Mouse (Mus musculus): ENCODE measurements at regions not wholly inside any gene's neighbourhood (a gene's known extent, or its start where the extent isn't known, plus 50 kb on each side); places are given as distances from the start of the nearest gene placed in this dataset.
"Not testable (repeated sequence)": the region's sequence is repeated elsewhere in the genome, so short reads cannot be mapped to it uniquely, and the experiment has no call there.

GRCm38 (mm10) chr9:11328900-11329299, 424.3 kb upstream of the Cntn5 start:
- Histone ChIP-seq H3K4me1 (no peaks in the 10 kb centered on the region), H3K27ac (no peak overlapping the region), H3K4me3 (replicated peaks) (no peak overlapping the region), H3K4me2 (no peak overlapping the region), H3K9me3 (no peaks in the 10 kb centered on the region), H3K9ac (no peak overlapping the region), H3K36me3 (no peaks in the 10 kb centered on the region), H3K27me3 (replicated peaks) (no peaks in the 10 kb centered on the region)
- ATAC-seq (ENCODE audit: insufficient read depth, low FRiP score, low read depth): no peak
- 84% methylated on average over 4 of the region's 4 CpGs for WGBS

- no peak overlapping the region for H3K4me3 ChIP-seq (replicated peaks)
- no peaks in the 10 kb centered on the region for H3K4me1 ChIP-seq
- H3K27me3 ChIP-seq (replicated peaks): no peaks in the 10 kb centered on the region
- H3K4me2 ChIP-seq: no peak overlapping the region
- H3K36me3 ChIP-seq: no peaks in the 10 kb centered on the region
- no peak overlapping the region for H3K27ac ChIP-seq
- H3K9me3 ChIP-seq: no peaks in the 10 kb centered on the region
- 81% methylated on average over 1 of the region's 1 CpGs for WGBS
- no peak overlapping the region for H3K9ac ChIP-seq
- no peak for ATAC-seq (ENCODE audit: insufficient read depth, low FRiP score, low read depth)
Measured at GRCm38 (mm10) chr9:11317221-11317620, 412.6 kb upstream of the Cntn5 start.

DNA sequence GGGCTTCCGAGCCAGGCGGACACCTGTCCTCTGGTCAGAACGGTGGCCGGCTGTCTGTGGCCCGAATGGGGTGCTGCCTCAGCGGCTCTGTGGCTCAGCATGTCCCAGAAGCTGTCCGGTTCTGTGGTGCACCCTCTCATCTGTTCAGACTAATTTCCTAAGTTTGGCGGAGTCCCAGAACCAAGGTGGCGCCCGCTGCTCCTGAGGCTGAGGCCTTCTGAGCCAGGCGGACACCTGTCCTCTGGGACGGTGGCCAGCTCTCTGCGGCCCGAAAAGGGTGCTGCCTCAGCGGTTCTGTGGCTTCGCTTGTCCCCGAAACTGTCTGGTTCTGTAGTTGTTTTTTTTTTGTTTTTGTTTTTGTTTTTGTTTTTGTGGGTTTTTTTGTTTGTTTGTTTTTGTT, 392.5 kb upstream of the Cntn5 start:
- not testable (repeated sequence) for ATAC-seq (ENCODE audit: insufficient read depth, low FRiP score, low read depth); H3K4me3 ChIP-seq (replicated peaks); H3K27ac ChIP-seq; H3K9ac ChIP-seq; H3K4me2 ChIP-seq; H3K4me1 ChIP-seq; H3K9me3 ChIP-seq; H3K27me3 ChIP-seq (replicated peaks); H3K36me3 ChIP-seq
- WGBS: 93% methylated on average over 17 of the region's 17 CpGs

DNA sequence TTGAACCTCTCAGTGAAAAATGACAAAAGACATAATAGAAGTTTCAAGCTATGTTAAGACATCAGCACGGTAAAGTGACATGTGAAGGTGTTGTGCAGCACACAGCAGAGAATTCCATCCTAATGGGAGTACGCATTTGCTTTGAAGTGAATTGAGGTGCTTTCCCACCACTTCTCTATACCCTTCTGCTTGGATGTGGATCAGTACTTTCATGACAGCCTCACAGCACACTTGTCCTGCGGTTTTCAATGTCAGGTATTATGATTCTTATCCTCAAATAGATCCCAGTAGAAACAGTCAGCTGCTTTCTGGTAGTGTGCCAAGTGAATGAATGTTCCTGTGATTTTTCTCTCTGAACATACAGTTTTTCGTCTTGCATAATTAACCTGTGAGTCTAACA, 380.6 kb upstream of the Cntn5 start:
- no peak for ATAC-seq (ENCODE audit: insufficient read depth, low FRiP score, low read depth)
- no peak overlapping the region for H3K9ac ChIP-seq
- WGBS: 75% methylated on average over 4 of the region's 4 CpGs
- no peaks in the 10 kb centered on the region for H3K27me3 ChIP-seq (replicated peaks)
- H3K4me3 ChIP-seq (replicated peaks): no peak overlapping the region
- H3K4me2 ChIP-seq: no peak overlapping the region
- H3K9me3 ChIP-seq: no peaks in the 10 kb centered on the region
- H3K4me1 ChIP-seq: no peaks in the 10 kb centered on the region
- H3K36me3 ChIP-seq: no peaks in the 10 kb centered on the region
- no peak overlapping the region for H3K27ac ChIP-seq

DNA sequence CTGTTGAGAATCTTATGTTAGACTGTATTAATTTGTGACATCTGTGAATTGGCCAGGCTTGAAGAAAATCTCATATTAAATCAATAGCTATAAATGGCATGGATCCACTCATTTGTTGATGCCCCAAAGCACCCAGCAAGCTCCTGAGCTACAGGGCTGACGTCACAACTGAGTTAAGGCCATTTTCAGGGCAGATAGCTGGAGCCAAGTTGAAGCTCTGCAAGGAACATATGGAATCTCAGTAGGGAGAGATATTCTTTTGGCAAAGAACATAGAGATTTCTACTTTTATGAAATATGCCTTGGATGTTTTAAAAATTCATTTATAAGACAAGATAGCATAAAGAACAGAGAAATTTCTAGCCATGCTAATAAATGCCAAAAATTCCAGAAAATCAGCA, 380.0 kb upstream of the Cntn5 start:
- Histone ChIP-seq H3K4me2 (no peak overlapping the region), H3K36me3 (no peaks in the 10 kb centered on the region), H3K4me3 (replicated peaks) (no peak overlapping the region), H3K4me1 (no peaks in the 10 kb centered on the region), H3K9ac (no peak overlapping the region), H3K27me3 (replicated peaks) (no peaks in the 10 kb centered on the region), H3K9me3 (no peaks in the 10 kb centered on the region), H3K27ac (no peak overlapping the region)
- no peak for ATAC-seq (ENCODE audit: insufficient read depth, low FRiP score, low read depth)
- WGBS: 73% methylated on average over 1 of the region's 1 CpGs

GRCm38 (mm10) chr9:11279409-11280127, 375.0 kb upstream of the Cntn5 start:
- H3K4me1 ChIP-seq: no peaks in the 10 kb centered on the region
- no peaks in the 10 kb centered on the region for H3K27me3 ChIP-seq (replicated peaks)
- H3K4me3 ChIP-seq (replicated peaks): no peak overlapping the region
- H3K36me3 ChIP-seq: no peaks in the 10 kb centered on the region
- 84% methylated on average over 5 of the region's 5 CpGs for WGBS
- H3K27ac ChIP-seq: no peak overlapping the region
- H3K4me2 ChIP-seq: no peak overlapping the region
- H3K9ac ChIP-seq: no peak overlapping the region
- no peak for ATAC-seq (ENCODE audit: insufficient read depth, low FRiP score, low read depth)
- no peaks in the 10 kb centered on the region for H3K9me3 ChIP-seq

- 88% methylated on average over 22 of the region's 22 CpGs for WGBS
- no peaks in the 10 kb centered on the region for H3K4me1 ChIP-seq
- no peak for ATAC-seq (ENCODE audit: insufficient read depth, low FRiP score, low read depth)
Measured at GRCm38 (mm10) chr9:11277810-11278209, 373.2 kb upstream of the Cntn5 start.

DNA sequence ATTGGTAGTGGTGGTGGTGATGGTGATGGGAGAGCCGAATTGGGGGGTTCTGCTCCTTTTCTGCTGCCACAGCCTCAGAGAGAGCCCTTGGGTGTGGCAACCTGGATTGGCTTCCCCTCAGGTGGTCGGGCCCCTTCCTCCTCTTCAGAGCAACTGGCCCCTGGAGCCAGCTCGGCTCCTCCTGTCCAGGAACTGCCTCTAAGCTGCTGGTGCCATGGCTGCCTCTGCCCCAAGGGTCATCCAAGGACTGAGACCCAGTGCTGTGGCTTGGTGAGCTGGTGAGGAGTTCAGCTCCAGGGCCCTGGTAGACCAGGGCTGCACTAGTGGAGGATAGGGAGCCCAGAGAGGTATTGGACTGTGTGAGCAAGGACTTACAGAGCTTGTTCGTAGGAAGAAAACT, 372.4 kb upstream of the Cntn5 start:
- no peak overlapping the region for H3K4me2 ChIP-seq
- no peak for ATAC-seq (ENCODE audit: insufficient read depth, low FRiP score, low read depth)
- H3K27ac ChIP-seq: no peak overlapping the region
- H3K27me3 ChIP-seq (replicated peaks): no peaks in the 10 kb centered on the region
- 75% methylated on average over 4 of the region's 4 CpGs for WGBS
- H3K9me3 ChIP-seq: no peaks in the 10 kb centered on the region
- H3K36me3 ChIP-seq: no peaks in the 10 kb centered on the region
- no peak overlapping the region for H3K4me3 ChIP-seq (replicated peaks)
- H3K4me1 ChIP-seq: no peaks in the 10 kb centered on the region
- no peak overlapping the region for H3K9ac ChIP-seq

More at GRCm38 (mm10) chr9:11277810-11278209, 373.2 kb upstream of the Cntn5 start:
- Histone ChIP-seq H3K27me3 (replicated peaks) (no peaks in the 10 kb centered on the region), H3K36me3 (no peaks in the 10 kb centered on the region), H3K4me3 (replicated peaks) (no peak overlapping the region), H3K9me3 (no peaks in the 10 kb centered on the region), H3K4me2 (no peak overlapping the region), H3K27ac (no peak overlapping the region), H3K9ac (no peak overlapping the region)

DNA sequence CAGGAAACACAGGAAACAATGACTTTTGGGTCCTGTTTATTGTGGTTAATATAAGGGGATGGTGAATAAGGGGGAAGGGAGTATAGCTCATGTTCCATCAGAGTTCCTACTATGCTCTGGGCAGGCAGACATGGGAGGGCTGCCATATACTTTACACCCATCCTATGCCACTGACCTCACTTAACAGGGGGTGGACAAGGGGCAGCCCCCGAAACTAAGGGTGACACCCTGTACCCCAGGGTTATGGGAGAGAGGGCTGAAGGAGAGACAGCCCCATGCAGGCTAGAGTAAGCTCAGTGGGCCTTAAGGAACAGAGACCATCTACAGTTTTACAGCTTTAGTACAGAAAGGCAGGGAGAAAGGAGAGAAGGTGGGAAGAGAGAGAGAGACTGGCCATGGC, 352.3 kb upstream of the Cntn5 start:
- Histone ChIP-seq H3K4me1 (no peaks in the 10 kb centered on the region), H3K4me2 (no peak overlapping the region), H3K27ac (no peak overlapping the region), H3K4me3 (replicated peaks) (no peak overlapping the region), H3K9ac (no peak overlapping the region), H3K36me3 (no peaks in the 10 kb centered on the region), H3K27me3 (replicated peaks) (no peaks in the 10 kb centered on the region), H3K9me3 (no peaks in the 10 kb centered on the region)
- ATAC-seq (ENCODE audit: insufficient read depth, low FRiP score, low read depth): no peak
- WGBS: 81% methylated on average over 1 of the region's 1 CpGs

GRCm38 (mm10) chr9:11206829-11207228, 302.3 kb upstream of the Cntn5 start:
- 72% methylated on average over 6 of the region's 6 CpGs for WGBS
- no peaks in the 10 kb centered on the region for H3K27me3 ChIP-seq (replicated peaks)
- ATAC-seq (ENCODE audit: insufficient read depth, low FRiP score, low read depth): no peak
- H3K9ac ChIP-seq: no peak overlapping the region
- H3K4me3 ChIP-seq (replicated peaks): no peak overlapping the region
- H3K4me1 ChIP-seq: no peaks in the 10 kb centered on the region
- H3K4me2 ChIP-seq: no peak overlapping the region
- H3K9me3 ChIP-seq: no peaks in the 10 kb centered on the region
- no peaks in the 10 kb centered on the region for H3K36me3 ChIP-seq
- H3K27ac ChIP-seq: no peak overlapping the region

DNA sequence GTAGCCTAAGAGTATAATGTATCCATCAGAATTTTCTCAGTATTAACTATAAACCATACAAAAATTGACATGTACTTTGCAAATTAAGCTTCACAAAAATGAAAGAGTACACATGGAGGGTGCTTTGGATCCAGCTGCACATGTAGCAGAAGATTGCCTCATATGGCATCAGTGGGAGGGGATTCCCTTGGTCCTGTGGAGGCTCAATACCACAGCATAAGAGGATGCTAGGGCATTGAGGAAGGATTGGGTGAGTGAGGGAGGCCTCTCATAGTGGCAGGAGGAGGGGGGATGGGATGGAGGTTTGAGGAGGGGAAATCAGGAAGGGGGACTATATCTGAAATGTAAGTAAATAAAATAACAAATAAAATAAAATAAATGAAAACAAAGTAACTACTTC, 301.7 kb upstream of the Cntn5 start:
- Histone ChIP-seq H3K36me3 (no peaks in the 10 kb centered on the region), H3K27ac (no peak overlapping the region), H3K4me3 (replicated peaks) (no peak overlapping the region), H3K27me3 (replicated peaks) (no peaks in the 10 kb centered on the region), H3K9me3 (no peaks in the 10 kb centered on the region), H3K4me2 (no peak overlapping the region), H3K4me1 (no peaks in the 10 kb centered on the region), H3K9ac (no peak overlapping the region)
- ATAC-seq (ENCODE audit: insufficient read depth, low FRiP score, low read depth): no peak

DNA sequence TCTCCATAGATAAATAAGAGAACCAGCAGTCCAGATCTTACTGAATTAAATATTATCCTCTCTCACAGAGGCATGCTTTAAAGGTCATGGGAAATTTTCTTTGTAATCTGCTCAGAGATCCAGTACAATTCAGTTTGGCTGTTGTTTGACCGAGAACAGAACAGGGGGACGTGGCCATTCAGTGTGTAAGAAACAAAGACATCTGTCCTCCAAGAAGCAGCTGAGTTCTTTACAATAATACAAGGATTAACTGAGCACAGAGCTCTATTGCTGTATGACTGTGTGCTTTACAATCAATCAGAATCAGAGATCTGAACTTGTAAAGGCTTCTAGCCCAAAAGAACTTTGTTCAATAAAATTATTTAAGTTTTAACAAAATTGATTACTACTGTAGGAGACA, 287.6 kb upstream of the Cntn5 start:
- Histone ChIP-seq H3K4me3 (replicated peaks) (no peak overlapping the region), H3K4me1 (no peaks in the 10 kb centered on the region), H3K27ac (no peak overlapping the region), H3K9me3 (no peaks in the 10 kb centered on the region), H3K27me3 (replicated peaks) (no peaks in the 10 kb centered on the region), H3K9ac (no peak overlapping the region), H3K4me2 (no peak overlapping the region), H3K36me3 (no peaks in the 10 kb centered on the region)
- no peak for ATAC-seq (ENCODE audit: insufficient read depth, low FRiP score, low read depth)
- WGBS: 43% methylated on average over 2 of the region's 2 CpGs

DNA sequence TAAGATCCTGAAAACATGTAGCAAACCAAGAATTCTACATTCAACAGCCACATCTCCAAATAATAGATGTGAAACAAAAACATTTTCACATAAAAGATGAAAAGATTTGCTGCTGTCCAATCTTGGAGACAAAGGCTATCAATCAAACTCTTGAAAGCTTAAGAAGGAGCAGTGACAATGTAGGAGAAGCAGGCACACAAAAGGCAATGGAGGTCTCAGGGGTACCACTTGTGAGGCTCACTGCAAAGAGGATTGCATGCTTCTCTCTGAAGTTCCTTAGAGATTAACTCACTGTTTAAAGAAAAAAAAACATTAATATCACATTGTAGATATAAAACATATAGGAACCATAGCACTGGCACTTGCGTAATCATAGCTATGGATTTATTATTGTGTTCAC, 241.2 kb upstream of the Cntn5 start:
- H3K4me3 ChIP-seq (replicated peaks): no peak overlapping the region
- H3K27me3 ChIP-seq (replicated peaks): no peaks in the 10 kb centered on the region
- H3K4me1 ChIP-seq: no peaks in the 10 kb centered on the region
- H3K36me3 ChIP-seq: no peaks in the 10 kb centered on the region
- H3K9ac ChIP-seq: no peak overlapping the region
- 98% methylated on average over 1 of the region's 1 CpGs for WGBS
- no peak for ATAC-seq (ENCODE audit: insufficient read depth, low FRiP score, low read depth)
- no peaks in the 10 kb centered on the region for H3K9me3 ChIP-seq
- H3K27ac ChIP-seq: no peak overlapping the region
- no peak overlapping the region for H3K4me2 ChIP-seq
